Mouse (Mus musculus) adrenal gland, adult 18-20 months (tissue): ENCODE results near the gene Zfyve19. TPM values are rescaled to one million over a fixed set of nuclear protein-coding genes. Genes with fewer than 3 reads are reported as not detected.
A peak's percentile ranks its signal among the peaks of the same experiment; 100 is the strongest.

Experiments used
- DNase-seq, 2 experiments: peaks; one replicate each; pipeline ENCODE4 v3.0.0; 2021 to 2022; ENCODE audit warnings: low spot score in 2 of 2
- long read RNA-seq, 2 experiments: library from polyadenylated mRNA; stranded (forward); transcript quantifications; one replicate each; pipeline ENCODE4 v2.0.0; 2021
- total RNA-seq, 2 experiments: library from RNA; stranded (reverse); gene quantifications; 1 replicate in 1 of 2; 2 replicates in 1 of 2; pipeline ENCODE4 v1.2.3; 2021

Gene Zfyve19
- 10 to 100 TPM; 32.0 to 32.4 TPM for total RNA-seq
- long read RNA-seq, experiment 1, transcript Zfyve19-201 (11 exons, 2,008 nt) = major isoform, 9 of 20 reads
- long read RNA-seq, experiment 1, partial matches to known transcripts = 1 of 20 reads
- long read RNA-seq, experiment 1, other reads (novel, unspliced or antisense) = 9 of 20 reads
- long read RNA-seq, experiment 2, transcript Zfyve19-201 (11 exons, 2,008 nt) = major isoform, 22 of 39 reads
- long read RNA-seq, experiment 2, partial matches to known transcripts = 3 of 39 reads
- long read RNA-seq, experiment 2, other reads (novel, unspliced or antisense) = 10 of 39 reads

- peak; percentile 84 to 88 for DNase-seq
These were observed at the start of gene Zfyve19, which contains the start of gene Dnajc17 for GRCm38 (mm10) chr2:119208344-119209175. Gene Zfyve19, plus strand, starts transcription at chr2:119208617. Gene Dnajc17, minus strand, starts transcription at chr2:119208795.

GRCm38 (mm10) chr2:119161247-119161646 is 47.2 kb upstream of the Zfyve19 start:
- no peak for DNase-seq

- DNase-seq = no peak
These were observed 45.3 kb upstream of the Zfyve19 start for GRCm38 (mm10) chr2:119163135-119163534.

- DNase-seq = no peak
These were observed 44.4 kb upstream of the Zfyve19 start for GRCm38 (mm10) chr2:119163999-119164398.

- DNase-seq = no peak
These were observed 43.0 kb upstream of the Zfyve19 start for GRCm38 (mm10) chr2:119165401-119165800.

- DNase-seq = peak; percentile 70 to 76
These were observed 41.2 kb upstream of the Zfyve19 start, which contains the start of gene Gchfr for GRCm38 (mm10) chr2:119166901-119167865. Gene Gchfr, plus strand, starts transcription at chr2:119167773.

GRCm38 (mm10) chr2:119167866-119168256 is 40.6 kb upstream of the Zfyve19 start:
- no peak for DNase-seq

- no peak for DNase-seq
These were observed 38.1 kb upstream of the Zfyve19 start for GRCm38 (mm10) chr2:119170282-119170681.

GRCm38 (mm10) chr2:119171574-119171973 is 36.8 kb upstream of the Zfyve19 start:
- no peak for DNase-seq

- no peak for DNase-seq
These were observed 36.0 kb upstream of the Zfyve19 start for GRCm38 (mm10) chr2:119172446-119172845.

GRCm38 (mm10) chr2:119172862-119173576 is 35.4 kb upstream of the Zfyve19 start:
- DNase-seq = peak; percentile 61 to 64

- no peak for DNase-seq
These were observed 34.3 kb upstream of the Zfyve19 start, which contains the start of gene Gm14137 for GRCm38 (mm10) chr2:119173991-119174651. Gene Gm14137, plus strand, starts transcription at chr2:119174509.

GRCm38 (mm10) chr2:119174866-119175265 is 33.6 kb upstream of the Zfyve19 start:
- no peak for DNase-seq

GRCm38 (mm10) chr2:119175614-119176013 is 32.8 kb upstream of the Zfyve19 start:
- no peak for DNase-seq

- no peak for DNase-seq
These were observed 31.7 kb upstream of the Zfyve19 start for GRCm38 (mm10) chr2:119176761-119177160.

GRCm38 (mm10) chr2:119177384-119177939 is 31.0 kb upstream of the Zfyve19 start:
- DNase-seq = no peak

GRCm38 (mm10) chr2:119182914-119183313 is 25.5 kb upstream of the Zfyve19 start:
- DNase-seq = no peak

- peak; percentile 87 to 91 for DNase-seq
These were observed 19.2 kb upstream of the Zfyve19 start for GRCm38 (mm10) chr2:119189029-119189710.

- no peak for DNase-seq
These were observed 17.4 kb upstream of the Zfyve19 start for GRCm38 (mm10) chr2:119190969-119191368.
